Mouse (Mus musculus) heart, adult 2 months (tissue): ENCODE measurements around the gene Rxra.

ENCODE experiments used
- CTCF ChIP-seq: fragments of 200-600 bp; IDR thresholded peaks from 2 replicates; pipeline ENCODE4 v1.8.1; 2022; ENCODE audit warnings: antibody characterized with exemption, mild to moderate bottlenecking, moderate library complexity
- EP300 ChIP-seq: fragments of 200-500 bp; IDR thresholded peaks from 2 replicates; pipeline ENCODE4 v1.6.1; 2011; ENCODE audit warnings: low read depth, low read length, control low read depth; ENCODE audit not compliant: insufficient read depth
- POLR2A ChIP-seq: fragments of 200-500 bp; IDR thresholded peaks from 2 replicates; pipeline ENCODE4 v1.6.1; 2011; ENCODE audit warnings: mild to moderate bottlenecking, low read depth, low read length, control low read depth; ENCODE audit not compliant: insufficient read depth

DNA sequence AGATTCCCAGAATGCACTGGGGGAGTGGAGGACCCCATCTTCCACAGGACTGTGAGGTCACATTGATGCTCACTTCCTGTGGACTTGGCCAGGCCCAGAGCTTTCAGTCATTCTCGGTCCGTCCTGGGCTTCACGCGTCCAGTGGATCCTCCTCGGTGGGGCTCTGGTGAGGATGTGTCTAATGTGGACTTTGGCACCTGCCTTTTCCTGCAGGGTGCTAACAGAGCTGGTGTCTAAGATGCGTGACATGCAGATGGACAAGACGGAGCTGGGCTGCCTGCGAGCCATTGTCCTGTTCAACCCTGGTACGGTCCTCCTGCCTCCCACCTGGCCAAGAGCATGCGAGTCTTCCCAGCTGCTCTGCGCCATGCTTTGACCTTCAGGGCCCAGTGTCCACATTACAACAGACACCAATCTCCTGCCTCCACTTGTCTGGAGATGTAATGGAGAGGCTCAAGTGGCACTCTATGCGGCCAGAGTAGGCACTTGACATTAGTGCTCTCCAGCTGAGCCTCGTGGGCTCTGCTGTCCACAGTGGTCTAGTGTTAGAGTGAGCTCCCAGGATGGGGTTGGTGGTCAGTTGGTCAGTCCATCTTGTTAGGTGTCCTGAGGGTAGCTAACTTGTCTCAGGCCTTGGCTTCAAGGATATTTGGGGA lies 79.9 kb downstream of the Rxra start:
- TF ChIP-seq POLR2A (no peak), EP300 (no peak), CTCF (no peak)
